Mouse (Mus musculus) gastrocnemius, postnatal 36 days (tissue): ENCODE measurements around the gene Hmgb1. TPM values are rescaled to one million over a fixed set of nuclear protein-coding genes. Genes with fewer than 3 reads are reported as not detected.

Experiments used
- DNase-seq, 2 experiments: peaks; one replicate each; pipeline ENCODE4 v3.0.0; 2022
- intact Hi-C: fragments of 180-260 bp; cut with DNase I; formaldehyde crosslinking; loops from one replicate; pipeline ENCODE4 v1.15.1; 2025
- total RNA-seq, 2 experiments: library from RNA; stranded (reverse); gene quantifications; 2 replicates each; pipeline ENCODE4 v1.2.3; 2021

Hmgb1 gene
- total RNA-seq, 2 experiments from 2014 or later = 86.3 to 104 TPM

- DNase-seq = peak; percentile 100
- intact Hi-C loops = loop anchor here (2.0 kb wide), 1 partner anchor 46 kb away; no protein-coding TSS in a partner anchor
Observed at GRCm38 (mm10) chr5:149006362-149007294, 177.7 kb downstream of the Hmgb1 start.

GRCm38 (mm10) chr5:149005701-149006361 is 178.5 kb downstream of the Hmgb1 start:
- intact Hi-C loops = loop anchor here (2.0 kb wide), 1 partner anchor 47 kb away; no protein-coding TSS in a partner anchor
- no peak for DNase-seq

GRCm38 (mm10) chr5:149005083-149005482 is 179.2 kb downstream of the Hmgb1 start:
- no peak for DNase-seq
- intact Hi-C loops = no loop called here

GRCm38 (mm10) chr5:149003137-149003536 is 181.2 kb downstream of the Hmgb1 start:
- intact Hi-C loops = no loop called here
- DNase-seq = no peak

- intact Hi-C loops = no loop called here
Observed at GRCm38 (mm10) chr5:149002803-149003115, 181.5 kb downstream of the Hmgb1 start.

GRCm38 (mm10) chr5:149002034-149002802 is 182.1 kb downstream of the Hmgb1 start:
- DNase-seq = no peak
- intact Hi-C loops = no loop called here

More at GRCm38 (mm10) chr5:149002803-149003115, 181.5 kb downstream of the Hmgb1 start:
- DNase-seq = no peak

- intact Hi-C loops = no loop called here
- no peak for DNase-seq
Observed at GRCm38 (mm10) chr5:148999802-149000201, 184.5 kb downstream of the Hmgb1 start.

- DNase-seq = no peak
- intact Hi-C loops = no loop called here
Observed at GRCm38 (mm10) chr5:148998512-148998911, 185.8 kb downstream of the Hmgb1 start.

GRCm38 (mm10) chr5:148996709-148997037 is 187.6 kb downstream of the Hmgb1 start:
- intact Hi-C loops = no loop called here
- no peak for DNase-seq

Other genes with a start within 250 kb of the Hmgb1 start
- gene Gm42791, start 189.3 kb downstream of the Hmgb1 start, total RNA-seq = 1 to 10 TPM; 1.4 to 2.5 TPM
- gene Uspl1, start 139 bp downstream of the Hmgb1 start, total RNA-seq = 10 to 100 TPM; 22.9 to 23.4 TPM
- gene Alox5ap, start 80.3 kb upstream of the Hmgb1 start, total RNA-seq = 1 to 10 TPM; 5.0 to 6.5 TPM
- gene Medag, start 227.3 kb upstream of the Hmgb1 start, total RNA-seq = 10 to 100 TPM; 14.9 to 15.1 TPM